Mouse (Mus musculus): ENCODE measurements around the gene Gm20388. TPM values are rescaled to one million over a fixed set of nuclear protein-coding genes. Genes with fewer than 3 reads are reported as not detected.
A peak's percentile ranks its signal among the peaks of the same experiment; 100 is the strongest.

Gm20388 gene
- polyA plus RNA-seq, 1 experiment from 2014 or later: 1.4 TPM

GRCm38 (mm10) chr8:123982291-123982793 is 4071.7 kb downstream of the Gm20388 start:
- under 1% methylated on average over 48 of the region's 48 CpGs for WGBS (ENCODE audit: insufficient replicate concordance)
- no peaks in the 10 kb centered on the region for H3K9me3 ChIP-seq (replicated peaks; ENCODE audit: control insufficient read depth, low read length)
- no peaks in the 10 kb centered on the region for H3K27me3 ChIP-seq (ENCODE audit: control insufficient read depth, insufficient read depth, low read depth, low read length)
- peak overlapping the region; percentile 99 for H3K27ac ChIP-seq (ENCODE audit: low read length)
- H3K4me1 ChIP-seq (ENCODE audit: control insufficient read depth, low read depth, low read length): peaks cover 46% of the 10 kb centered on the region
- H3K36me3 ChIP-seq (ENCODE audit: control insufficient read depth, insufficient read depth): peaks cover 18% of the 10 kb centered on the region
- ATAC-seq (ENCODE audit: low read depth): no peak
- peak overlapping the region; percentile 100 for H3K9ac ChIP-seq (ENCODE audit: low read depth, low read length)
- peak overlapping the region; percentile 97 for H3K4me3 ChIP-seq (ENCODE audit: low read depth, low read length)
- peak overlapping the region; percentile 62 for H3K4me2 ChIP-seq (ENCODE audit: low read depth, low read length)

- peak within 1 kb of the TSS; percentile 100 for H3K9ac ChIP-seq (ENCODE audit: low read depth, low read length)
- no peaks in the 10 kb centered on the region for H3K27me3 ChIP-seq (ENCODE audit: control insufficient read depth, insufficient read depth, low read depth, low read length)
- H3K4me3 ChIP-seq (ENCODE audit: low read depth, low read length): peak within 1 kb of the TSS; percentile 97
- H3K4me2 ChIP-seq (ENCODE audit: low read depth, low read length): peak within 1 kb of the TSS; percentile 79
- H3K4me1 ChIP-seq (ENCODE audit: control insufficient read depth, low read depth, low read length): peaks cover 46% of the 10 kb centered on the region
- ATAC-seq (ENCODE audit: low read depth): peak; percentile 88
- under 1% methylated on average over 50 of the region's 56 CpGs for WGBS (ENCODE audit: insufficient replicate concordance)
- no peaks in the 10 kb centered on the region for H3K9me3 ChIP-seq (replicated peaks; ENCODE audit: control insufficient read depth, low read length)
- H3K36me3 ChIP-seq (ENCODE audit: control insufficient read depth, insufficient read depth): peaks cover 12% of the 10 kb centered on the region
- H3K27ac ChIP-seq (ENCODE audit: low read length): peak within 1 kb of the TSS; percentile 99
These were observed 4072.3 kb downstream of the Gm20388 start, which contains the start of gene Abcb10 for GRCm38 (mm10) chr8:123982826-123983400. Abcb10 (minus strand) TSS chr8:123983122.

- H3K9ac ChIP-seq (ENCODE audit: low read depth, low read length): peak overlapping the region; percentile 79
- peak overlapping the region; percentile 99 for H3K27ac ChIP-seq (ENCODE audit: low read length)
- ATAC-seq (ENCODE audit: low read depth): peak; percentile 90
- no peaks in the 10 kb centered on the region for H3K9me3 ChIP-seq (replicated peaks; ENCODE audit: control insufficient read depth, low read length)
- H3K4me2 ChIP-seq (ENCODE audit: low read depth, low read length): peak overlapping the region; percentile 85
- 0 out of 2 replicates have a peak, but pooled peaks cover under 1% of the 10 kb centered on the region for H3K36me3 ChIP-seq (ENCODE audit: control insufficient read depth, insufficient read depth)
- peaks cover 69% of the 10 kb centered on the region for H3K4me1 ChIP-seq (ENCODE audit: control insufficient read depth, low read depth, low read length)
- WGBS (ENCODE audit: insufficient replicate concordance): 7% methylated on average over 6 of the region's 6 CpGs
- H3K4me3 ChIP-seq (ENCODE audit: low read depth, low read length): peak overlapping the region; percentile 53
- H3K27me3 ChIP-seq (ENCODE audit: control insufficient read depth, insufficient read depth, low read depth, low read length): no peaks in the 10 kb centered on the region
These were observed 4078.0 kb downstream of the Gm20388 start for GRCm38 (mm10) chr8:123988605-123989038.

GRCm38 (mm10) chr8:123989128-123989527 is 4078.5 kb downstream of the Gm20388 start:
- 19% methylated on average over 7 of the region's 7 CpGs for WGBS (ENCODE audit: insufficient replicate concordance)

GRCm38 (mm10) chr8:123990277-123991049 is 4079.8 kb downstream of the Gm20388 start:
- Histone ChIP-seq H3K9ac (ENCODE audit: low read depth, low read length) (peak overlapping the region; percentile 79), H3K27me3 (ENCODE audit: control insufficient read depth, insufficient read depth, low read depth, low read length) (no peaks in the 10 kb centered on the region), H3K27ac (ENCODE audit: low read length) (peak overlapping the region; percentile 99), H3K4me2 (ENCODE audit: low read depth, low read length) (peak overlapping the region; percentile 85), H3K4me3 (ENCODE audit: low read depth, low read length) (peak overlapping the region; percentile 53), H3K36me3 (ENCODE audit: control insufficient read depth, insufficient read depth) (0 out of 2 replicates have a peak, but pooled peaks cover 2% of the 10 kb centered on the region), H3K9me3 (replicated peaks; ENCODE audit: control insufficient read depth, low read length) (no peaks in the 10 kb centered on the region), H3K4me1 (ENCODE audit: control insufficient read depth, low read depth, low read length) (peaks cover 56% of the 10 kb centered on the region)
- ATAC-seq (ENCODE audit: low read depth): peak; percentile 37
- WGBS (ENCODE audit: insufficient replicate concordance): 28% methylated on average over 13 of the region's 13 CpGs

More at GRCm38 (mm10) chr8:123989128-123989527, 4078.5 kb downstream of the Gm20388 start:
- Histone ChIP-seq H3K4me3 (ENCODE audit: low read depth, low read length) (peak overlapping the region; percentile 53), H3K9me3 (replicated peaks; ENCODE audit: control insufficient read depth, low read length) (no peaks in the 10 kb centered on the region), H3K4me1 (ENCODE audit: control insufficient read depth, low read depth, low read length) (peaks cover 65% of the 10 kb centered on the region), H3K27me3 (ENCODE audit: control insufficient read depth, insufficient read depth, low read depth, low read length) (no peaks in the 10 kb centered on the region), H3K9ac (ENCODE audit: low read depth, low read length) (peak overlapping the region; percentile 79), H3K4me2 (ENCODE audit: low read depth, low read length) (peak overlapping the region; percentile 85), H3K36me3 (ENCODE audit: control insufficient read depth, insufficient read depth) (0 out of 2 replicates have a peak, but pooled peaks cover 2% of the 10 kb centered on the region), H3K27ac (ENCODE audit: low read length) (peak overlapping the region; percentile 99)
- ATAC-seq (ENCODE audit: low read depth): peak; percentile 54

GRCm38 (mm10) chr8:123992587-123992986 is 4081.9 kb downstream of the Gm20388 start:
- H3K4me2 ChIP-seq (ENCODE audit: low read depth, low read length): no peak overlapping the region
- no peaks in the 10 kb centered on the region for H3K27me3 ChIP-seq (ENCODE audit: control insufficient read depth, insufficient read depth, low read depth, low read length)
- no peak for ATAC-seq (ENCODE audit: low read depth)
- H3K9me3 ChIP-seq (replicated peaks; ENCODE audit: control insufficient read depth, low read length): no peaks in the 10 kb centered on the region
- peak overlapping the region; percentile 44; the same call in 1 of the 2 replicates for H3K27ac ChIP-seq (ENCODE audit: low read length)
- 68% methylated on average over 8 of the region's 8 CpGs for WGBS (ENCODE audit: insufficient replicate concordance)
- peaks cover 13% of the 10 kb centered on the region for H3K36me3 ChIP-seq (ENCODE audit: control insufficient read depth, insufficient read depth)
- H3K4me1 ChIP-seq (ENCODE audit: control insufficient read depth, low read depth, low read length): peaks cover 41% of the 10 kb centered on the region
- H3K9ac ChIP-seq (ENCODE audit: low read depth, low read length): peak overlapping the region; percentile 7; the same call in 1 of the 2 replicates
- no peak overlapping the region for H3K4me3 ChIP-seq (ENCODE audit: low read depth, low read length)

GRCm38 (mm10) chr8:123993597-123993996 is 4083.0 kb downstream of the Gm20388 start:
- Histone ChIP-seq H3K9me3 (replicated peaks; ENCODE audit: control insufficient read depth, low read length) (no peaks in the 10 kb centered on the region), H3K4me3 (ENCODE audit: low read depth, low read length) (no peak overlapping the region), H3K4me2 (ENCODE audit: low read depth, low read length) (no peak overlapping the region), H3K36me3 (ENCODE audit: control insufficient read depth, insufficient read depth) (peaks cover 16% of the 10 kb centered on the region), H3K27me3 (ENCODE audit: control insufficient read depth, insufficient read depth, low read depth, low read length) (no peaks in the 10 kb centered on the region), H3K4me1 (ENCODE audit: control insufficient read depth, low read depth, low read length) (peaks cover 35% of the 10 kb centered on the region), H3K27ac (ENCODE audit: low read length) (no peak overlapping the region), H3K9ac (ENCODE audit: low read depth, low read length) (no peak overlapping the region)
- ATAC-seq (ENCODE audit: low read depth): no peak
- 81% methylated on average over 5 of the region's 5 CpGs for WGBS (ENCODE audit: insufficient replicate concordance)

GRCm38 (mm10) chr8:123993997-123994396 is 4083.4 kb downstream of the Gm20388 start:
- no peak overlapping the region for H3K27ac ChIP-seq (ENCODE audit: low read length)
- no peak overlapping the region for H3K9ac ChIP-seq (ENCODE audit: low read depth, low read length)
- no peak for ATAC-seq (ENCODE audit: low read depth)
- no peaks in the 10 kb centered on the region for H3K27me3 ChIP-seq (ENCODE audit: control insufficient read depth, insufficient read depth, low read depth, low read length)
- H3K4me1 ChIP-seq (ENCODE audit: control insufficient read depth, low read depth, low read length): peaks cover 33% of the 10 kb centered on the region
- 75% methylated on average over 3 of the region's 3 CpGs for WGBS (ENCODE audit: insufficient replicate concordance)
- H3K36me3 ChIP-seq (ENCODE audit: control insufficient read depth, insufficient read depth): peaks cover 19% of the 10 kb centered on the region
- no peak overlapping the region for H3K4me2 ChIP-seq (ENCODE audit: low read depth, low read length)
- H3K4me3 ChIP-seq (ENCODE audit: low read depth, low read length): no peak overlapping the region
- H3K9me3 ChIP-seq (replicated peaks; ENCODE audit: control insufficient read depth, low read length): no peaks in the 10 kb centered on the region

All from liver, embryonic 16.5 days (tissue).